Mouse (Mus musculus) urinary bladder, postnatal 0 days (tissue): ENCODE results near the gene Eif2b4. TPM values are rescaled to one million over a fixed set of nuclear protein-coding genes. Genes with fewer than 3 reads are reported as not detected.

Source experiments
- polyA plus RNA-seq: library from polyadenylated mRNA; unstranded; fragments of >200 nt; fragmentation: Nextera tagmentation; extraction: Ambion mirVana; gene quantifications from 2 replicates; pipeline ENCODE4 v1.2.1, GENCODE M21; 2015

The Eif2b4 gene
- polyA plus RNA-seq = 31.4 and 37.4 TPM in 2 replicates

GRCm38 (mm10) chr5:31192939-31193630 is at the start of gene Eif2b4, which contains the start of gene Snx17:
Eif2b4 (minus strand) TSS chr5:31193430.
Snx17 (plus strand) TSS chr5:31193227.

GRCm38 (mm10) chr5:31240637-31241521 is 47.6 kb upstream of the Eif2b4 start, which contains the start of the genes Nrbp1 and Gm9970:
Nrbp1 (plus strand) TSS chr5:31240864.
Gm9970 (minus strand) TSS chr5:31241232.

GRCm38 (mm10) chr5:31220448-31221303 is 27.4 kb upstream of the Eif2b4 start, which contains the start of gene Ppm1g:
Ppm1g (minus strand) TSS chr5:31220687.

GRCm38 (mm10) chr5:31201742-31202590 is 8.7 kb upstream of the Eif2b4 start, which contains the start of gene Zfp513:
Zfp513 (minus strand) TSS chr5:31202303.

GRCm38 (mm10) chr5:31179766-31180630 is 13.2 kb downstream of the Eif2b4 start, which contains the start of the genes Gm29609 and Gtf3c2:
Gm29609 (minus strand) TSS chr5:31179911.
Gtf3c2 (minus strand) TSS chr5:31180144.

GRCm38 (mm10) chr5:31154152-31154553 is 39.1 kb downstream of the Eif2b4 start, which contains the start of gene Mpv17:
Mpv17 (minus strand) TSS chr5:31154251.

GRCm38 (mm10) chr5:31138241-31138967 is 54.8 kb downstream of the Eif2b4 start, which contains the start of gene Ucn:
Ucn (minus strand) TSS chr5:31138829.

Other genes starting within 250 kb of the Eif2b4 start
- 9.9 and 13.8 TPM in 2 replicates for gene Cgref1, start 247.8 kb downstream of the Eif2b4 start, polyA plus RNA-seq
- 76.4 and 81.5 TPM in 2 replicates for gene Preb, start 233.1 kb downstream of the Eif2b4 start, polyA plus RNA-seq
- 0.29 and 0.53 TPM in 2 replicates for gene Tcf23, start 224.8 kb downstream of the Eif2b4 start, polyA plus RNA-seq
- gene Atraid, start 145.1 kb downstream of the Eif2b4 start, polyA plus RNA-seq = 208 and 234 TPM in 2 replicates
- 7.6 and 8.1 TPM in 2 replicates for gene Slc5a6, start 144.5 kb downstream of the Eif2b4 start, polyA plus RNA-seq
- gene Cad, start 138.7 kb downstream of the Eif2b4 start, polyA plus RNA-seq = 7.7 and 8.9 TPM in 2 replicates
- not detected in 2 replicates for gene Dnajc5g, start 87.1 kb downstream of the Eif2b4 start, polyA plus RNA-seq
- gene Slc30a3, start 85.2 kb downstream of the Eif2b4 start, polyA plus RNA-seq = not detected in 2 replicates
- not detected in 2 replicates for gene Trim54, start 76.7 kb downstream of the Eif2b4 start, polyA plus RNA-seq
- gene Ucn, start 54.6 kb downstream of the Eif2b4 start, polyA plus RNA-seq = not detected in 2 replicates
- gene Mpv17, start 39.2 kb downstream of the Eif2b4 start, polyA plus RNA-seq = 60.7 and 61.3 TPM in 2 replicates
- 0.29 and 1.5 TPM in 2 replicates for gene Gm29609, start 13.5 kb downstream of the Eif2b4 start, polyA plus RNA-seq
- 21.8 and 27.1 TPM in 2 replicates for gene Gtf3c2, start 13.3 kb downstream of the Eif2b4 start, polyA plus RNA-seq
- gene Snx17, start 203 bp downstream of the Eif2b4 start, polyA plus RNA-seq = 106 and 108 TPM in 2 replicates
- gene Zfp513, start 8.9 kb upstream of the Eif2b4 start, polyA plus RNA-seq = 4.0 and 4.5 TPM in 2 replicates
- gene Ppm1g, start 27.3 kb upstream of the Eif2b4 start, polyA plus RNA-seq = 59.8 and 62.1 TPM in 2 replicates
- 103 and 107 TPM in 2 replicates for gene Nrbp1, start 47.4 kb upstream of the Eif2b4 start, polyA plus RNA-seq
- gene Gm9970, start 47.8 kb upstream of the Eif2b4 start, polyA plus RNA-seq = 1.0 and 1.3 TPM in 2 replicates
- 30.7 and 32.7 TPM in 2 replicates for gene Krtcap3, start 58.3 kb upstream of the Eif2b4 start, polyA plus RNA-seq
- 9.7 and 12.7 TPM in 2 replicates for gene Ift172, start 97.7 kb upstream of the Eif2b4 start, polyA plus RNA-seq
- gene Fndc4, start 102.7 kb upstream of the Eif2b4 start, polyA plus RNA-seq = 12.9 and 13.2 TPM in 2 replicates
- 0.11 TPM in 1 of 2 replicates, not detected in the other for gene Gckr, start 104.0 kb upstream of the Eif2b4 start, polyA plus RNA-seq